Mouse (Mus musculus) liver, embryonic 13.5 days (tissue): ENCODE measurements around the gene Fam243. TPM values are rescaled to one million over a fixed set of nuclear protein-coding genes. Genes with fewer than 3 reads are reported as not detected.

Experiments used
- ATAC-seq: fragments of 200-750 bp; cut with Nextera tagmentation; 2 replicates; pipeline ENCODE4 v1.8.0; 2017; ENCODE audit warnings: low read depth, mild to moderate bottlenecking, moderate number of reproducible peaks, moderate library complexity
- DNase-seq: peaks from one replicate; pipeline ENCODE4 v3.0.0; 2022
- H3K27ac ChIP-seq: fragments of 300-500 bp; sonication (generic); 2 replicates; pipeline ENCODE4 v1.5.1; 2015; ENCODE audit warnings: moderate library complexity, mild to moderate bottlenecking, inconsistent platforms
- H3K27me3 ChIP-seq: fragments of 300-500 bp; sonication (generic); 2 replicates; pipeline ENCODE4 v1.6.1; 2015; ENCODE audit warnings: mild to moderate bottlenecking, inconsistent platforms
- H3K36me3 ChIP-seq: fragments of 300-500 bp; sonication (generic); 2 replicates; pipeline ENCODE4 v1.6.1; 2015; ENCODE audit warnings: mild to moderate bottlenecking, inconsistent platforms
- H3K4me1 ChIP-seq: fragments of 300-500 bp; sonication (generic); replicated peaks from 2 replicates; pipeline ENCODE4 v1.6.1; 2015; ENCODE audit warnings: inconsistent platforms
- H3K4me2 ChIP-seq: fragments of 300-500 bp; sonication (generic); 2 replicates; pipeline ENCODE4 v1.6.1; 2015; ENCODE audit warnings: inconsistent platforms, mild to moderate bottlenecking, moderate library complexity
- H3K4me3 ChIP-seq: fragments of 300-500 bp; sonication (generic); replicated peaks from 2 replicates; pipeline ENCODE4 v1.5.1; 2015; ENCODE audit warnings: mild to moderate bottlenecking, inconsistent platforms
- H3K9ac ChIP-seq: fragments of 300-500 bp; sonication (generic); 2 replicates; pipeline ENCODE4 v1.6.1; 2015; ENCODE audit warnings: mild to moderate bottlenecking, inconsistent platforms
- H3K9me3 ChIP-seq: fragments of 300-500 bp; sonication (generic); replicated peaks from 2 replicates; pipeline ENCODE4 v1.6.1; 2016; ENCODE audit warnings: inconsistent platforms
- WGBS: fragments of 180-500 bp; shearing (Covaris S2); methylation state at CpG from one replicate; pipeline ENCODE4 v1.1.7; 2015; ENCODE audit not compliant: insufficient replicate concordance; 5-methylcytosine and 5-hydroxymethylcytosine counted together
- polyA plus RNA-seq: library from polyadenylated mRNA; unstranded; fragments of >200 nt; fragmentation: Nextera tagmentation; extraction: Ambion mirVana; gene quantifications from 2 replicates; pipeline ENCODE4 v1.2.1, GENCODE M21; 2015

Gene Fam243
- polyA plus RNA-seq, 1 experiment from 2014 or later: not detected

DNA sequence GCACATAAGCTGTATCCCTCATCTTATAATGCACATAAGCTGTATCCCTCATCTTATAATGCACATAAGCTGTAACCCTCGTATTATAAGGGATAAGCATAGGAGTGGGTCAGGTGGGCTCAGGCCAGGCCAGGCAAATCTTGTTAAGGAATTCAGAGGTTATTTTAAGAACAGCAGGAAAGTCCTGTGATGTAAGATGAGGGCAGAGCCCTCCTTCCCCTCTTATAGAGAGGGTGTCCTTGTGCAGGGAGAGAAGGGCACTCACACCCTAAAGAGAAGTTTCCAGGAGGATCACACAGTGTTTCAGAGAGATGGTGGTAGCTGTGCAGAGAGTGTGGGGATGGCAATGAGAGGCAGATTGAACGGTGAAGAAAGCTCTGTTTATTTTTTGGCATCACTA, 25.9 kb downstream of the Fam243 start:
- Histone ChIP-seq H3K9ac (no peak overlapping the region), H3K36me3 (no peaks in the 10 kb centered on the region), H3K4me1 (peaks cover 1% of the 10 kb centered on the region), H3K4me2 (no peak overlapping the region), H3K27me3 (no peaks in the 10 kb centered on the region), H3K9me3 (no peaks in the 10 kb centered on the region), H3K27ac (no peak overlapping the region), H3K4me3 (no peak overlapping the region)
- ATAC-seq (no peak), DNase-seq (no peak)
- WGBS: 50% methylated on average over 2 of the region's 2 CpGs

DNA sequence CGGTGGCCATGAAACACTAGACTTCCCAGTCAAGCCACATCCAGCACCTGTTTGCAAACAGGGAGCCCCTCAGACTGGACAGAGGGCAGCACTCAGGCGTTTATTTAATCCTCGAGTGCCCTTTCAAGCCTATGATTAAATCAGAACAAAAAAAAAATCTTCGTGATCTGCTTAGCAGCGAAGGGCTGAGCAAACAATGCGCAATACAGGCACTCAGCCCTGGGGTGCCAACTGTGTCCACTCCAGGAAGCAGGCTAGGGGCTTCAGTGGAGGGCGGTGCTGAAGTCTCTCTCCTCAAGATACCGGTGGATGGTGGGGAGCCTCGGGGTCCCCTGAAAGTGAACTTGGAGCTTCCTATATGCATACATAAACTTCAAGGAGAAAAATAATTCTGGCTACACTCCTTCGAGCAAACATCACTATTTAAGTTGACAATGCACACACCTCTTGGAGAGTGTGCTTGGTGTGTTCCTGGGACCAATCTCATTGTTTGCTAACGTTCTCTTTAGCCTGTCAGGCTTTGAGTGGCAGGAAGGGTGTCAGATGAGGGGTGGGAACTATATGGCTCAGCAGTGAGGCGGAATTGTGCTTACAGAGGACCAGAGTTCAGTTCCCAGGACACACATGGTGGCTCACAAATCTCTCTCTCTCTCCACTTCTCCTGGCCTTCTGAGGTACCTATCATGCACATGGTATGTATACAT, 26.8 kb downstream of the Fam243 start:
- H3K36me3 ChIP-seq: no peaks in the 10 kb centered on the region
- H3K27ac ChIP-seq: no peak overlapping the region
- H3K9ac ChIP-seq: no peak overlapping the region
- no peak overlapping the region for H3K4me3 ChIP-seq
- WGBS: 56% methylated on average over 12 of the region's 12 CpGs
- H3K4me2 ChIP-seq: no peak overlapping the region
- DNase-seq (no peak), ATAC-seq (no peak)
- H3K27me3 ChIP-seq: no peaks in the 10 kb centered on the region
- no peaks in the 10 kb centered on the region for H3K4me1 ChIP-seq
- H3K9me3 ChIP-seq: no peaks in the 10 kb centered on the region

DNA sequence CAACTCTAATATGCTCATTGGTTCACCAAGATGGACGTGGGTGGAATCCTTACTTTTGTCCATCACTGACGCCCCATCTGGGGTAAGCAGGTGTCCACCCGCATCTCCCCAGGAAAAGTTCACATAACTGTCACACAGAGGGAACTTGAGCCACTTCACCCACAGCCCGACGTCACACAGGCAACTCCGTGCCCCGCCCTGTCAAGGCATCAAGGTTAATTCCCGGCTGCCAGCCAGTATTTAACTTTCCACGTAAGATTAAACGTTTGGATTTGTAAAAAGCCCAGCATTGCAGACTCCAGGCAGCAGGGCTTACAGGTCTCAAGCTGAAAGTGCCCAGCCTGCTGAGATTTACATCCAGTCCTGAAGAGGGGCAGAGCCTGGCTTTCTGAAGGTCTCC, 29.1 kb downstream of the Fam243 start, which contains the start of gene Kcne2:
Gene Kcne2 (plus strand): TSS at position 289 of the 400 bp plus-strand sequence.
- Histone ChIP-seq H3K27me3 (no peaks in the 10 kb centered on the region; the same call in 1 of the 2 replicates), H3K4me3 (no peak within 1 kb of the TSS), H3K36me3 (no peaks in the 10 kb centered on the region), H3K9ac (no peak within 1 kb of the TSS), H3K4me2 (no peak within 1 kb of the TSS), H3K9me3 (no peaks in the 10 kb centered on the region), H3K27ac (no peak within 1 kb of the TSS), H3K4me1 (no peaks in the 10 kb centered on the region)
- WGBS: 61% methylated on average over 10 of the region's 10 CpGs
- DNase-seq (no peak), ATAC-seq (no peak)

DNA sequence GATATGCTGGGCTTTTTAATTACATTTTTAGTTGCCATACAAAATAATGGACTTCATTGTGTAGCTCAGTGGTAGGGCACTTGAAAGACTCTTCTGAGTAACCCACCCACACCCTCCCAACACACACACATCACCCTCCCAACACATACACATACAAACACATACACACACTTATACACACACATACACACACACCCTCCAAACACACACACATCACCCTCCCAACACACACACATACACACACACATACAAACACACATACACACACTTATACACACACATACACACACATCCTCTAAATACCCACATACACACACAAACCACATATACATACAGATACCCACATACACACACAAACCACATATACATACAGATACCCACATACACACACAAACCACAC, 31.2 kb downstream of the Fam243 start:
- H3K4me3 ChIP-seq: no peak overlapping the region
- no peak overlapping the region for H3K4me2 ChIP-seq
- no peak for ATAC-seq
- no peaks in the 10 kb centered on the region for H3K9me3 ChIP-seq
- H3K9ac ChIP-seq: no peak overlapping the region
- no peak for DNase-seq
- H3K27ac ChIP-seq: no peak overlapping the region
- no peaks in the 10 kb centered on the region for H3K4me1 ChIP-seq
- H3K27me3 ChIP-seq: no peaks in the 10 kb centered on the region; the same call in 1 of the 2 replicates
- H3K36me3 ChIP-seq: no peaks in the 10 kb centered on the region

DNA sequence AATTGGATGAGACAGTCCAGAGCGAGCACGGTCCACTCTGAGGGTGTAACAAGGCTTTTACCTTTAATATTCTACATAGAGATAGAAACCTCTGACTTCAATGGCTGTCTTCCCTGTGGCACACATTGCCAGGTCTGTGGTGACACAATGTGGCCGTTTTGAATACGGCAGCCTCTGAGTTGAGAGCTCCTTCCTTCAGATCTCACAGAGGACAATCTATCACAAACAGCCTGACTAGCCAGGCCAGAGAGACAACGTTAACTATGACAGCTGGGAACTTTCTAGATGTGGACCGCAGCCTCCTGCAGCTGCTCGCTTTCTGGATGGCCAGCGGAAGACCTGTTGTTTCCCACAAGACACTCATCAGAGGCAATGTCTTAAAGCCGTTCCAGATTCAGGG, 32.5 kb downstream of the Fam243 start:
- ATAC-seq (no peak), DNase-seq (no peak)
- H3K9ac ChIP-seq: no peak overlapping the region
- H3K4me1 ChIP-seq: no peaks in the 10 kb centered on the region
- no peak overlapping the region for H3K27ac ChIP-seq
- H3K9me3 ChIP-seq: no peaks in the 10 kb centered on the region
- 68% methylated on average over 9 of the region's 9 CpGs for WGBS
- no peaks in the 10 kb centered on the region; the same call in 1 of the 2 replicates for H3K27me3 ChIP-seq
- no peak overlapping the region for H3K4me2 ChIP-seq
- no peak overlapping the region for H3K4me3 ChIP-seq
- H3K36me3 ChIP-seq: no peaks in the 10 kb centered on the region

DNA sequence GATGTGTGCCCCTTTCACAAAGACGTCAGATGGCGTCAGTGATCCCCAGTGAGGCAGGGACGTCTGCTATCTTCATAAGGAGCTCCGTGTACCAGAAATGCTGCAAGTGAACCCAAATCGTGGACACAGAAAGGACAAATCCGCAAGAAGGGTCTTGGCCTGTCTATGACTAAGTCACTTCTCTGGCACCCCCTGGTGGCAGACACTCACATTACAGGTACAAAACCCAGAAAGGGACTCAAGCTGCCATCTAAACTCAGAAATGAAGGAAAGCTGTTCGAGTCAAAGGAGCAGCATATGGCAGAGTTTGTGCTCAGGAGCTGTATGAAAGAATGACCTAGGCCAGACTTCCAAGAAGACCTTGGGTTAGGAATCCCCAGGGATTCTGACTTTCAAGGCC, 34.6 kb downstream of the Fam243 start:
- 8% methylated on average over 7 of the region's 7 CpGs for WGBS
- Histone ChIP-seq H3K27ac (no peak overlapping the region), H3K27me3 (no peaks in the 10 kb centered on the region; the same call in 1 of the 2 replicates), H3K4me2 (no peak overlapping the region), H3K4me3 (no peak overlapping the region), H3K9ac (no peak overlapping the region), H3K4me1 (no peaks in the 10 kb centered on the region), H3K9me3 (no peaks in the 10 kb centered on the region), H3K36me3 (no peaks in the 10 kb centered on the region)
- DNase-seq (peak; percentile 55), ATAC-seq (no peak)

DNA sequence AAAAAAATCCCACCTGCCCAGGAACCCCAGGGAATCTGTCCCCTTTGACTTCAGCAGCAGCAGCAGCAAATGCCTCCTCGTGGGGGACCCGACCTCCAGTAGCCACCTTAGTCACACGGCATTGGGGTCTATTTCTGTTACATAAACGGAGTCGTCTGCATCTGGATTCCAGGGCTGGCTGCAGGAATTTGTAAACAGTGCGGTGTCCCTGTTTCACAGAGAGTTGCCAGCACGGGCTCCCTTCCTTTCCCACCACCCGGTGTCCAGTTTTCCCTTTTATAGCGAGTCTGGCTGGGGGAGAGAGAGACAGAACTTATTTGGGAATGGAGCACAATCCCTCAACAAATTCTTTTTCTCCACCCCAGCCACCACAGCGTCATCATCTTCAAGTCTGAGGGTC, 36.2 kb downstream of the Fam243 start:
- Histone ChIP-seq H3K9ac (no peak overlapping the region), H3K4me1 (no peaks in the 10 kb centered on the region), H3K9me3 (no peaks in the 10 kb centered on the region), H3K4me3 (no peak overlapping the region), H3K36me3 (no peaks in the 10 kb centered on the region), H3K4me2 (no peak overlapping the region), H3K27ac (no peak overlapping the region), H3K27me3 (no peaks in the 10 kb centered on the region; the same call in 1 of the 2 replicates)
- DNase-seq: no peak
- WGBS: 36% methylated on average over 10 of the region's 10 CpGs
- no peak for ATAC-seq

DNA sequence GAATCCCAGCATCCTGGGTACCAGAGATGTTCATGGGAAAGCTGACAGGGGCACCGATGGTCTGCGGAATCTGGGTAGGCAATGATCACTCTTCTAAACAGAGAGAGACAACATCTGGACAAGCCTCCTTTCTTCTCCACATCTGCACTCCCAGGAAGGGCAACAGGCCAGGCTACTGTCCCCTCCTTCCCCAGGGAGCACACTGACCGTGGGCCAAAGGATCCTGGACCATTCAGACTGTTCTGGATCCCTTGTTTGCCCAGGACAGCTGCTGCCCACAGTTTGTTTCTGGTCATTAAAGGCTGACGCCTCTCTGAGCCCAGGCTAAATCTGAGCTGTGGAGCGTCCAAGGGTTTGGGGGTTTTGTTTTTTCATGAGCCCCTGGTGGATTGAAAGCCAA, 38.6 kb downstream of the Fam243 start:
- 69% methylated on average over 5 of the region's 5 CpGs for WGBS
- ATAC-seq: no peak
- Histone ChIP-seq H3K9ac (no peak overlapping the region), H3K27ac (no peak overlapping the region), H3K4me3 (no peak overlapping the region), H3K36me3 (no peaks in the 10 kb centered on the region), H3K9me3 (no peaks in the 10 kb centered on the region), H3K4me1 (no peaks in the 10 kb centered on the region), H3K4me2 (no peak overlapping the region), H3K27me3 (no peaks in the 10 kb centered on the region; the same call in 1 of the 2 replicates)
- DNase-seq: no peak

DNA sequence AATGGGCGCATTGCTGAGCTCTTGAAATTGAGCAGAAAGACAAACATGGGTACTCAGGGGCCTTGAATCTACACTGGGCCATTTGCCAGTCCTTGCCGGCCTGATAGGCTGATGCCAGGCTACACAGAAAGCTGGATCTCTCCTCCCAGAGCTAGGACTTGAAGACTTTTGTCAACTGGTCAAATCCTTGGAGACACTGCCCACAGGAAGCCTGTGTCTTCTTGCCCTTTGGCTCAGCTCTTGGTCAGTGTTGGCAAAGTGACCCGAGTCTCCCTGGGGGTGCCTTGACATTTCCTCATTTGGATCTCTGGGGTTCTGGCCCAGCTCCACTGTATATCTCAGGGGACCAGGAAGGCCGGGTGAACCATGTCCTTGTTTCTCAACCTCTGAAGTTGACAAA, 45.7 kb downstream of the Fam243 start:
- no peak for DNase-seq

DNA sequence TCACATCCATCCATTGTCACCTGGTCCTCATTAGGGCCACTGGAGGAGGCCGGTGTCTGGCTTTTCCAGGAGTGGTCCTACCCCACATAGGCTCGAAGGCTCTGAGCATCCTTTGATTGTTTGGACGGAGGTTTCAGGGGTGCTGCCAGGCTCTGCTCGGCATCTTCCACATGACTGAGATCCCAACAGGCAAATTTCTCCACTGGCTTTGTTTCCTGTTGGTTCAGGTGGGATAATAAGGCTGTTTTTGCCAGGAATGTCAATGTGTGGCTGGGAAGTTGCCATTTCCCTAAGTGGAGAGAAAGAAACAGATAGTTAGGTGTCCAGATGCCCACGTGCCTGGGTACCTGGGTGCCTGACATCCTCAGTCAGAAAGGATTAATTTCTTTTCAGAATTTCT, 46.7 kb downstream of the Fam243 start:
- ATAC-seq: no peak

More for the DNA sequence above, 45.7 kb downstream of the Fam243 start:
- no peak for ATAC-seq
- no peak overlapping the region for H3K4me3 ChIP-seq
- H3K4me1 ChIP-seq: no peaks in the 10 kb centered on the region
- no peaks in the 10 kb centered on the region for H3K36me3 ChIP-seq
- H3K4me2 ChIP-seq: no peak overlapping the region
- WGBS: 56% methylated on average over 4 of the region's 4 CpGs
- H3K9me3 ChIP-seq: no peaks in the 10 kb centered on the region
- H3K27me3 ChIP-seq: no peaks in the 10 kb centered on the region
- no peak overlapping the region for H3K9ac ChIP-seq
- H3K27ac ChIP-seq: no peak overlapping the region

More for the DNA sequence above, 46.7 kb downstream of the Fam243 start:
- no peak for DNase-seq
- Histone ChIP-seq H3K27me3 (no peaks in the 10 kb centered on the region), H3K36me3 (no peaks in the 10 kb centered on the region), H3K9ac (no peak overlapping the region), H3K27ac (no peak overlapping the region), H3K4me1 (no peaks in the 10 kb centered on the region), H3K4me2 (no peak overlapping the region), H3K4me3 (no peak overlapping the region), H3K9me3 (no peaks in the 10 kb centered on the region)
- 62% methylated on average over 5 of the region's 5 CpGs for WGBS
